Mouse (Mus musculus) kidney, embryonic 16.5 days (tissue): Measurements from ENCODE around the gene Wee2. TPM values are rescaled to one million over a fixed set of nuclear protein-coding genes. Genes with fewer than 3 reads are reported as not detected.

Source experiments
- ATAC-seq: fragments of 200-750 bp; cut with Nextera tagmentation; 2 replicates; pipeline ENCODE4 v1.8.0; 2017; ENCODE audit warnings: moderate TSS enrichment; ENCODE audit not compliant: low FRiP score, low TSS enrichment
- H3K27ac ChIP-seq: fragments of 300-500 bp; sonication (generic); 2 replicates; pipeline ENCODE4 v1.5.1; 2014; ENCODE audit warnings: low read length
- H3K27me3 ChIP-seq: fragments of 300-500 bp; sonication (generic); 2 replicates; pipeline ENCODE4 v1.6.1; 2014; ENCODE audit warnings: low read length, control low read depth, mixed read lengths; ENCODE audit not compliant: insufficient read depth
- H3K36me3 ChIP-seq: fragments of 300-500 bp; sonication (generic); 2 replicates; pipeline ENCODE4 v1.6.1; 2014; ENCODE audit warnings: low read length, control low read depth, mixed read lengths; ENCODE audit not compliant: insufficient read depth
- H3K4me1 ChIP-seq: fragments of 300-500 bp; sonication (generic); 2 replicates; pipeline ENCODE4 v1.6.1; 2014; ENCODE audit warnings: low read length, control low read depth, mixed read lengths; ENCODE audit not compliant: insufficient read depth
- H3K4me2 ChIP-seq: fragments of 300-500 bp; sonication (generic); replicated peaks from 2 replicates; pipeline ENCODE4 v1.6.1; 2014; ENCODE audit warnings: low read depth, low read length
- H3K4me3 ChIP-seq: fragments of 300-500 bp; sonication (generic); 2 replicates; pipeline ENCODE4 v1.5.1; 2014; ENCODE audit warnings: mild to moderate bottlenecking, low read length
- H3K9ac ChIP-seq: fragments of 300-500 bp; sonication (generic); replicated peaks from 2 replicates; pipeline ENCODE4 v1.6.1; 2014; ENCODE audit warnings: low read length
- H3K9me3 ChIP-seq: fragments of 300-500 bp; sonication (generic); 2 replicates; pipeline ENCODE4 v1.6.1; 2016; ENCODE audit warnings: low read length, control low read depth
- WGBS: fragments of 180-500 bp; shearing (Covaris S2); extraction: QIAGEN DNeasy Blood & Tissue Kit; methylation state at CpG from one replicate; pipeline ENCODE4 v1.1.7; 2014; 5-methylcytosine and 5-hydroxymethylcytosine counted together
- polyA plus RNA-seq: library from polyadenylated mRNA; unstranded; fragments of >200 nt; fragmentation: Nextera tagmentation; extraction: Ambion mirVana; gene quantifications from 2 replicates; pipeline ENCODE4 v1.2.1, GENCODE M21; 2015

The Wee2 gene
- polyA plus RNA-seq = 0.12 TPM in 1 of 2 replicates, not detected in the other

- H3K4me2 ChIP-seq = peak within 1 kb of the TSS; percentile 32; the same call in 1 of the 2 replicates
Measured at GRCm38 (mm10) chr6:40438936-40439335, at the start of gene Wee2. Wee2 (plus strand) TSS chr6:40439088.

GRCm38 (mm10) chr6:40390975-40391374, 47.9 kb upstream of the Wee2 start:
- Histone ChIP-seq H3K9me3 (no peaks in the 10 kb centered on the region), H3K27ac (no peak overlapping the region), H3K9ac (no peak overlapping the region), H3K4me2 (no peak overlapping the region), H3K4me3 (no peak overlapping the region), H3K27me3 (no peaks in the 10 kb centered on the region), H3K4me1 (no peaks in the 10 kb centered on the region), H3K36me3 (0 out of 2 replicates have a peak, but pooled peaks cover 7% of the 10 kb centered on the region)
- no peak for ATAC-seq
- 85% methylated on average over 1 of the region's 1 CpGs for WGBS

More at GRCm38 (mm10) chr6:40438936-40439335, at the start of gene Wee2:
- no peak for ATAC-seq
- no peaks in the 10 kb centered on the region for H3K9me3 ChIP-seq
- no peak within 1 kb of the TSS; the same call in 1 of the 2 replicates for H3K4me3 ChIP-seq
- H3K36me3 ChIP-seq = no peaks in the 10 kb centered on the region
- H3K9ac ChIP-seq = no peak within 1 kb of the TSS
- H3K4me1 ChIP-seq = peaks cover 14% of the 10 kb centered on the region
- no peak within 1 kb of the TSS for H3K27ac ChIP-seq
- H3K27me3 ChIP-seq = peaks cover 15% of the 10 kb centered on the region; the same call in 1 of the 2 replicates
- 59% methylated on average over 5 of the region's 5 CpGs for whole genome bisulfite sequencing

GRCm38 (mm10) chr6:40393213-40393612, 45.7 kb upstream of the Wee2 start:
- Histone ChIP-seq H3K36me3 (peaks cover 18% of the 10 kb centered on the region), H3K4me2 (no peak overlapping the region), H3K27me3 (no peaks in the 10 kb centered on the region), H3K9me3 (no peaks in the 10 kb centered on the region), H3K4me1 (no peaks in the 10 kb centered on the region), H3K9ac (no peak overlapping the region), H3K27ac (no peak overlapping the region), H3K4me3 (no peak overlapping the region)
- WGBS = 48% methylated on average over 3 of the region's 3 CpGs
- ATAC-seq = peak; percentile 84; the same call in 1 of the 2 replicates

GRCm38 (mm10) chr6:40402031-40402430, 36.9 kb upstream of the Wee2 start:
- Histone ChIP-seq H3K9me3 (no peaks in the 10 kb centered on the region), H3K4me3 (no peak overlapping the region), H3K27me3 (no peaks in the 10 kb centered on the region), H3K36me3 (peaks cover 58% of the 10 kb centered on the region), H3K9ac (no peak overlapping the region), H3K27ac (no peak overlapping the region), H3K4me2 (no peak overlapping the region), H3K4me1 (no peaks in the 10 kb centered on the region)
- ATAC-seq = no peak
- 86% methylated on average over 2 of the region's 2 CpGs for WGBS

- H3K9ac ChIP-seq = no peak overlapping the region
- H3K27ac ChIP-seq = no peak overlapping the region
- H3K4me3 ChIP-seq = no peak overlapping the region
- no peaks in the 10 kb centered on the region for H3K27me3 ChIP-seq
- 90% methylated on average over 4 of the region's 4 CpGs for WGBS
- H3K4me1 ChIP-seq = no peaks in the 10 kb centered on the region
- peaks cover 61% of the 10 kb centered on the region for H3K36me3 ChIP-seq
- ATAC-seq = no peak
- H3K9me3 ChIP-seq = no peaks in the 10 kb centered on the region
- no peak overlapping the region for H3K4me2 ChIP-seq
Measured at GRCm38 (mm10) chr6:40403640-40404285, 35.1 kb upstream of the Wee2 start.

GRCm38 (mm10) chr6:40411085-40411484, 27.8 kb upstream of the Wee2 start:
- H3K27me3 ChIP-seq = no peaks in the 10 kb centered on the region

GRCm38 (mm10) chr6:40413046-40413445, 25.8 kb upstream of the Wee2 start:
- WGBS = 85% methylated on average over 5 of the region's 5 CpGs
- ATAC-seq = no peak
- no peak overlapping the region for H3K9ac ChIP-seq
- H3K27me3 ChIP-seq = no peaks in the 10 kb centered on the region
- no peak overlapping the region for H3K4me2 ChIP-seq
- peaks cover 6% of the 10 kb centered on the region for H3K36me3 ChIP-seq
- no peaks in the 10 kb centered on the region for H3K4me1 ChIP-seq
- H3K9me3 ChIP-seq = no peaks in the 10 kb centered on the region
- H3K27ac ChIP-seq = no peak overlapping the region
- no peak overlapping the region for H3K4me3 ChIP-seq

More at GRCm38 (mm10) chr6:40411085-40411484, 27.8 kb upstream of the Wee2 start:
- H3K4me3 ChIP-seq = no peak overlapping the region
- no peaks in the 10 kb centered on the region for H3K4me1 ChIP-seq
- H3K9me3 ChIP-seq = no peaks in the 10 kb centered on the region
- no peak overlapping the region for H3K27ac ChIP-seq
- H3K36me3 ChIP-seq = peaks cover 22% of the 10 kb centered on the region
- no peak overlapping the region for H3K9ac ChIP-seq
- no peak for ATAC-seq
- 89% methylated on average over 3 of the region's 3 CpGs for WGBS
- H3K4me2 ChIP-seq = no peak overlapping the region

- no peaks in the 10 kb centered on the region for H3K9me3 ChIP-seq
- no peak overlapping the region for H3K4me3 ChIP-seq
- WGBS = 93% methylated on average over 3 of the region's 3 CpGs
- H3K27me3 ChIP-seq = no peaks in the 10 kb centered on the region
- H3K9ac ChIP-seq = no peak overlapping the region
- no peaks in the 10 kb centered on the region for H3K4me1 ChIP-seq
- ATAC-seq = no peak
- H3K36me3 ChIP-seq = peaks cover under 1% of the 10 kb centered on the region; the same call in 1 of the 2 replicates
- no peak overlapping the region for H3K27ac ChIP-seq
- no peak overlapping the region for H3K4me2 ChIP-seq
Measured at GRCm38 (mm10) chr6:40413565-40413964, 25.3 kb upstream of the Wee2 start.

GRCm38 (mm10) chr6:40415799-40416198, 23.1 kb upstream of the Wee2 start:
- no peak overlapping the region for H3K27ac ChIP-seq
- WGBS = 69% methylated on average over 5 of the region's 5 CpGs

GRCm38 (mm10) chr6:40418386-40418785, 20.5 kb upstream of the Wee2 start:
- ATAC-seq = no peak
- 93% methylated on average over 4 of the region's 4 CpGs for WGBS

More at GRCm38 (mm10) chr6:40415799-40416198, 23.1 kb upstream of the Wee2 start:
- peaks cover under 1% of the 10 kb centered on the region; the same call in 1 of the 2 replicates for H3K36me3 ChIP-seq
- no peak overlapping the region for H3K4me3 ChIP-seq
- H3K4me1 ChIP-seq = no peaks in the 10 kb centered on the region
- no peaks in the 10 kb centered on the region for H3K27me3 ChIP-seq
- H3K9me3 ChIP-seq = no peaks in the 10 kb centered on the region
- no peak overlapping the region for H3K4me2 ChIP-seq
- no peak overlapping the region for H3K9ac ChIP-seq
- no peak for ATAC-seq

More at GRCm38 (mm10) chr6:40418386-40418785, 20.5 kb upstream of the Wee2 start:
- H3K27me3 ChIP-seq = no peaks in the 10 kb centered on the region
- H3K36me3 ChIP-seq = peaks cover 4% of the 10 kb centered on the region; the same call in 1 of the 2 replicates
- no peaks in the 10 kb centered on the region for H3K4me1 ChIP-seq
- H3K4me2 ChIP-seq = no peak overlapping the region
- H3K27ac ChIP-seq = no peak overlapping the region
- H3K9me3 ChIP-seq = no peaks in the 10 kb centered on the region
- H3K9ac ChIP-seq = no peak overlapping the region
- H3K4me3 ChIP-seq = no peak overlapping the region
